Mouse (Mus musculus): ENCODE data around the gene Ankrd23.

Ankrd23 gene

GRCm38 (mm10) chr1:36563632-36564031 is 26.9 kb upstream of the Ankrd23 start:
- DNase-seq (ENCODE audit: low read depth in 1 of 2, low spot score in 2 of 2) = no peak

GRCm38 (mm10) chr1:36563197-36563596 is 26.5 kb upstream of the Ankrd23 start:
- no peak for DNase-seq (ENCODE audit: low read depth in 1 of 2, low spot score in 2 of 2)

- DNase-seq (ENCODE audit: low read depth in 1 of 2, low spot score in 2 of 2) = no peak
Observed at GRCm38 (mm10) chr1:36562388-36562787, 25.7 kb upstream of the Ankrd23 start.

- DNase-seq (ENCODE audit: low read depth in 1 of 2, low spot score in 2 of 2) = no peak
Observed at GRCm38 (mm10) chr1:36560903-36561302, 24.2 kb upstream of the Ankrd23 start.

- no peak for DNase-seq (ENCODE audit: low read depth in 1 of 2, low spot score in 2 of 2)
Observed at GRCm38 (mm10) chr1:36559888-36560287, 23.2 kb upstream of the Ankrd23 start.

- no peak for DNase-seq (ENCODE audit: low read depth in 1 of 2, low spot score in 2 of 2)
Observed at GRCm38 (mm10) chr1:36559256-36559655, 22.6 kb upstream of the Ankrd23 start.

- no peak for DNase-seq (ENCODE audit: low read depth in 1 of 2, low spot score in 2 of 2)
Observed at GRCm38 (mm10) chr1:36558031-36558993, 21.6 kb upstream of the Ankrd23 start, which contains the start of gene Sema4c. Sema4c (minus strand) TSS chr1:36558349.

GRCm38 (mm10) chr1:36557457-36558011 is 20.9 kb upstream of the Ankrd23 start:
- DNase-seq (ENCODE audit: low read depth in 1 of 2, low spot score in 2 of 2) = no peak

- peak in 1 of 2 experiments; percentile 64 for DNase-seq (ENCODE audit: low read depth in 1 of 2, low spot score in 2 of 2)
Observed at GRCm38 (mm10) chr1:36556553-36557456, 20.1 kb upstream of the Ankrd23 start.

GRCm38 (mm10) chr1:36555798-36556395 is 19.2 kb upstream of the Ankrd23 start:
- DNase-seq (ENCODE audit: low read depth in 1 of 2, low spot score in 2 of 2) = no peak

GRCm38 (mm10) chr1:36554633-36555399 is 18.1 kb upstream of the Ankrd23 start:
- DNase-seq (ENCODE audit: low read depth in 1 of 2, low spot score in 2 of 2) = no peak

GRCm38 (mm10) chr1:36552506-36552905 is 15.8 kb upstream of the Ankrd23 start:
- DNase-seq (ENCODE audit: low read depth in 1 of 2, low spot score in 2 of 2) = no peak

GRCm38 (mm10) chr1:36551904-36552303 is 15.2 kb upstream of the Ankrd23 start:
- no peak for DNase-seq (ENCODE audit: low read depth in 1 of 2, low spot score in 2 of 2)

GRCm38 (mm10) chr1:36550075-36550863 is 13.6 kb upstream of the Ankrd23 start:
- DNase-seq (ENCODE audit: low read depth in 1 of 2, low spot score in 2 of 2) = no peak

GRCm38 (mm10) chr1:36549491-36549890 is 12.8 kb upstream of the Ankrd23 start:
- no peak for DNase-seq (ENCODE audit: low read depth in 1 of 2, low spot score in 2 of 2)

- no peak for DNase-seq (ENCODE audit: low read depth in 1 of 2, low spot score in 2 of 2)
Observed at GRCm38 (mm10) chr1:36548771-36549170, 12.1 kb upstream of the Ankrd23 start.

- no peak for DNase-seq (ENCODE audit: low read depth in 1 of 2, low spot score in 2 of 2)
Observed at GRCm38 (mm10) chr1:36547981-36548598, 11.4 kb upstream of the Ankrd23 start.

GRCm38 (mm10) chr1:36546888-36547471 is 10.3 kb upstream of the Ankrd23 start, which contains the start of gene Ankrd39:
Ankrd39 (minus strand) TSS chr1:36547445.
- DNase-seq (ENCODE audit: low read depth in 1 of 2, low spot score in 2 of 2) = peak; percentile 89 to 90

Measured in monocyte, adult 2 months (primary cell).